15 mouse cellular contexts compared by ENCODE assay signal in the genomic region with DNA sequence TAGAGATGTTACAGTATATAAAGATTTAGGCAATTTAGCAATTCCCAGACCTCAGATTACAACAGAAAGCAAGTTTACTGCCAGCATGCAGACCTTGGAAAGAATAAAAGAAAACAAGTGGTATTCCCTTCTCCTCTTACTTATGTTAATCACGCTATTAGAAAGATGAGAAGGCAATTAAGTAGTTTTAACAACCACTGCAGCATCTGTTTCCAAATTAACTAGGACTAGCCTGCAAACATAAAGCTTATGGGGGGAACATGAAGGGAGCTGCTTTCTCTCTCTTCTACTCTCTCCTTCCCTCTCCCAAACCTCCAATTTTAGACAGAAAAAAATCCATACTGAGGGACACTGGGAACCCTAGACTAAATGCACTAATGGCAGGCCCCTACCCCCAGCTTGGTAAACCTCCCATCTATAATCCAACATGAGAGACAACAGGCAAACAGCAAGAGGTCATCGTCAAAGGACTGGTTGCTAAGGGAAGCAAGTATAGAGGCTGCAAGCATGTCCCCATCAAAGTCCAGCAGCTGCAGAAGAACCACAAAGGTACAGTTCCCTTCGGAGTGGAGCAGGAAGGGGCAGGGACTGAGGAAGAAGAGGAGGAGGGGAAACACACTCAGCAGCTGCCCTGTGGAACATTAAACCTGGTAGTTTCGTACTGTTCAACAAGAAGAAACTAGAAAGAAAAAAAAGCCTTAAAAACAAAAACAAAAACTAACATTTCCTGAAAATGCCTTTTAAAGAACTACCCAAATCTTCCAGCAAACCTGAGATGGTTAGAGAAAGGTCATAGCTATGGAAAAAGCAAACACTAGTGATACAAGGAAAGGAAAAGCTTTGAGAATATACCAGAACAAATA. TPM values are rescaled to one million over a fixed set of nuclear protein-coding genes. Genes with fewer than 3 reads are reported as not detected.
DNase-seq lines count a peak whose midpoint lies in the region; ATAC-seq and TF ChIP-seq lines count a peak whose summit lies in the region.
"Had no signal": no experiment of that assay in that cellular context is flagged by ENCODE, and none has a peak within 500 bp of the region (broad histone marks: within the 10 kb centered on the region; RNA-seq: fewer than 3 reads in every experiment).

No protein-coding gene starts in this region.

- no peak overlapping the region for H3K4me3 ChIP-seq in heart, embryonic 11.5 days (ENCODE audit: low read depth, low read length)
- H3K4me3 ChIP-seq in hindbrain, embryonic 14.5 days (replicated peaks; ENCODE audit: low read length) = no peak overlapping the region
- no peak overlapping the region for H3K4me3 ChIP-seq in stomach, postnatal 0 days (ENCODE audit: low read depth, low read length)

- TF ChIP-seq EP300 in stomach, postnatal 0 days (optimal IDR thresholded peaks at IDR 0.05) = no peak

- H3K27ac ChIP-seq in heart, embryonic 11.5 days (ENCODE audit: low read depth, low read length) = 0 out of 2 replicates have a peak overlapping the region, but pooled peaks have one; percentile 10
- H3K27ac ChIP-seq in hindbrain, embryonic 14.5 days = 0 out of 2 replicates have a peak overlapping the region, but pooled peaks have one; percentile 43
- no peak overlapping the region for H3K27ac ChIP-seq in stomach, postnatal 0 days (replicated peaks)
- H3K27ac ChIP-seq: liver, embryonic 14.5 days had no signal

- ATAC-seq in heart, embryonic 11.5 days (replicated peaks; ENCODE audit: insufficient number of reproducible peaks, low FRiP score, low TSS enrichment) = no peak
- ATAC-seq in hindbrain, embryonic 14.5 days (ENCODE audit: low FRiP score) = no peak
- ATAC-seq in stomach, postnatal 0 days (ENCODE audit: low FRiP score, low TSS enrichment) = no peak

- no peak overlapping the region for H3K4me2 ChIP-seq in heart, embryonic 11.5 days
- H3K4me2 ChIP-seq in hindbrain, embryonic 14.5 days (replicated peaks) = no peak overlapping the region
- no peak overlapping the region for H3K4me2 ChIP-seq in stomach, postnatal 0 days (replicated peaks; ENCODE audit: low read depth)

- H3K36me3 ChIP-seq in heart, embryonic 11.5 days (ENCODE audit: control insufficient read depth, insufficient read depth, low read length) = no peaks in the 10 kb centered on the region
- no peaks in the 10 kb centered on the region for H3K36me3 ChIP-seq in hindbrain, embryonic 14.5 days (replicated peaks; ENCODE audit: control insufficient read depth, insufficient read depth)
- H3K36me3 ChIP-seq in stomach, postnatal 0 days (ENCODE audit: control insufficient read depth, insufficient read depth, low read length) = no peaks in the 10 kb centered on the region

- H3K4me1 ChIP-seq in heart, embryonic 11.5 days (ENCODE audit: control insufficient read depth, insufficient read depth, low read length) = peaks cover 7% of the 10 kb centered on the region
- peaks cover 16% of the 10 kb centered on the region for H3K4me1 ChIP-seq in hindbrain, embryonic 14.5 days (replicated peaks; ENCODE audit: control insufficient read depth, insufficient read depth, low read length)
- H3K4me1 ChIP-seq in stomach, postnatal 0 days (replicated peaks; ENCODE audit: control insufficient read depth, insufficient read depth) = no peaks in the 10 kb centered on the region

- WGBS in heart, embryonic 11.5 days (ENCODE audit: insufficient replicate concordance) = 44% methylated on average over 4 of the region's 4 CpGs
- WGBS in hindbrain, embryonic 14.5 days = 9% methylated on average over 4 of the region's 4 CpGs
- 42% methylated on average over 4 of the region's 4 CpGs for WGBS in stomach, postnatal 0 days

- H3K27me3 ChIP-seq in heart, embryonic 11.5 days (ENCODE audit: control insufficient read depth, insufficient read depth, low read length) = no peaks in the 10 kb centered on the region
- no peaks in the 10 kb centered on the region for H3K27me3 ChIP-seq in hindbrain, embryonic 14.5 days (ENCODE audit: control insufficient read depth, insufficient read depth, low read length)
- H3K27me3 ChIP-seq in stomach, postnatal 0 days (ENCODE audit: control insufficient read depth, insufficient read depth, low read length) = no peaks in the 10 kb centered on the region

- no peak overlapping the region for H3K9ac ChIP-seq in heart, embryonic 11.5 days (ENCODE audit: low read depth, low read length)
- H3K9ac ChIP-seq in hindbrain, embryonic 14.5 days = no peak overlapping the region
- no peak overlapping the region for H3K9ac ChIP-seq in stomach, postnatal 0 days (ENCODE audit: low read length)
- H3K9ac ChIP-seq: liver, embryonic 14.5 days had no signal

- DNase-seq in heart, adult 11 months = no peak
- DNase-seq in embryo, embryonic 9.5 days (ENCODE audit: extremely low spot score) = peak; percentile 57
- DNase-seq in hindbrain, embryonic 14.5 days (ENCODE audit: low spot score) = no peak
- DNase-seq in neural tube, embryonic 10.5 days (ENCODE audit: extremely low spot score, low spot score) = peak; percentile 20
- DNase-seq in lung, postnatal 36 days = no peak
- no peak for DNase-seq in stomach, postnatal 0 days (ENCODE audit: low spot score)
- DNase-seq in kidney, adult 9 months = no peak
- DNase-seq: adrenal gland, postnatal 36 days; cerebellum, adult 11-12 months; gastrocnemius, postnatal 36 days; heart, postnatal 14 days; kidney, postnatal 10 days; thymus, adult 2 months had no signal

- no peak for TF ChIP-seq CTCF in stomach, postnatal 0 days (IDR thresholded peaks at IDR 0.05; ENCODE audit: low read depth)

- H3K9me3 ChIP-seq in heart, embryonic 11.5 days (replicated peaks; ENCODE audit: control insufficient read depth, low read length) = no peaks in the 10 kb centered on the region
- no peaks in the 10 kb centered on the region for H3K9me3 ChIP-seq in hindbrain, embryonic 14.5 days (ENCODE audit: control insufficient read depth, low read length)
- no peaks in the 10 kb centered on the region for H3K9me3 ChIP-seq in stomach, postnatal 0 days (ENCODE audit: control insufficient read depth, low read length)

RNA-seq across cellular contexts. Expression of a gene that starts 53.4 kb away (rescaled TPM):
- polyA plus RNA-seq in heart, embryonic 11.5 days (2014; fragmentation: Nextera tagmentation; extraction: Ambion mirVana) = 7.3 and 9.3 TPM in 2 replicates
- polyA plus RNA-seq in hindbrain, embryonic 14.5 days (2014; fragmentation: Nextera tagmentation; extraction: Ambion mirVana) = 7.5 and 7.6 TPM in 2 replicates
- 8.9 and 9.3 TPM in 2 replicates for polyA plus RNA-seq in stomach, postnatal 0 days (2015; fragmentation: Nextera tagmentation; extraction: Ambion mirVana)

Comparison
In these comparisons a context has a peak if more than half of its experiments do, and no peak if none do; other contexts are left out.
1. DNase-seq: peak in embryo, embryonic 9.5 days (single experiment) and neural tube, embryonic 10.5 days (single experiment); none in heart, adult 11 months (single experiment), hindbrain, embryonic 14.5 days (single experiment), lung, postnatal 36 days (single experiment), stomach, postnatal 0 days (single experiment) and kidney, adult 9 months (single experiment).